In genomic region chr2:72029586-72030144, GRCm38 (mm10) we compare ENCODE assay signal across 23 mouse cellular contexts. TPM values are rescaled to one million over a fixed set of nuclear protein-coding genes. Genes with fewer than 3 reads are reported as not detected.
A peak's percentile ranks its signal among the peaks of the same experiment; 100 is the strongest.
DNase-seq lines count a peak whose midpoint lies in the region; ATAC-seq and TF ChIP-seq lines count a peak whose summit lies in the region.
"Had no signal": no experiment of that assay in that cellular context is flagged by ENCODE, and none has a peak within 500 bp of the region (broad histone marks: within the 10 kb centered on the region; RNA-seq: fewer than 3 reads in every experiment).

No protein-coding gene starts in this region.

- no peak for TF ChIP-seq CTCF in cerebellum, adult 2 months (IDR thresholded peaks at IDR 0.05; ENCODE audit: borderline replicate concordance, insufficient read depth, low read depth, low read length)

- peak overlapping the region; percentile 26 for H3K27ac ChIP-seq in cerebellum, adult 2 months (ENCODE audit: insufficient read depth, low read length)
- H3K27ac ChIP-seq: forebrain, embryonic 10.5 days; forebrain, embryonic 13.5 days; heart, embryonic 15.5 days; hindbrain, embryonic 10.5 days; hindbrain, embryonic 13.5 days; intestine, embryonic 15.5 days had no signal

- TF ChIP-seq POLR2A in cerebellum, adult 2 months (IDR thresholded peaks at IDR 0.05; ENCODE audit: borderline replicate concordance, insufficient read depth, low read length), result no peak

- WGBS in cerebellum, adult 2 months, result 37% methylated on average over 5 of the region's 5 CpGs

- peaks cover 34% of the 10 kb centered on the region for H3K4me1 ChIP-seq in cerebellum, adult 2 months (ENCODE audit: control insufficient read depth, insufficient read depth, low read length)
- H3K4me1 ChIP-seq: forebrain, embryonic 10.5 days; forebrain, embryonic 13.5 days; heart, embryonic 12.5 days; heart, embryonic 15.5 days; hindbrain, embryonic 10.5 days; hindbrain, embryonic 13.5 days had no signal

- no peak overlapping the region for H3K4me3 ChIP-seq in cerebellum, adult 2 months (replicated peaks; ENCODE audit: insufficient read depth, low read depth, low read length)
- H3K4me3 ChIP-seq: forebrain, embryonic 10.5 days; forebrain, embryonic 13.5 days; heart, embryonic 12.5 days; heart, embryonic 15.5 days; hindbrain, embryonic 10.5 days; hindbrain, embryonic 13.5 days; intestine, embryonic 15.5 days had no signal

- no peak for ATAC-seq in cerebellum, adult (ENCODE audit: insufficient number of reproducible peaks, low FRiP score, low TSS enrichment)
- ATAC-seq: CD4-positive, CD25-positive, alpha-beta regulatory T cell, adult 4 months; forebrain, embryonic 13.5 days; forebrain, embryonic 16.5 days; hindbrain, embryonic 16.5 days; intestine, embryonic 15.5 days had no signal

- peak; percentile 54 to 62 for DNase-seq in cerebellum, adult 18-20 months
- peak; percentile 64 to 65 for DNase-seq in cerebellum, adult 2 months
- peak; percentile 71 for DNase-seq in cerebellum, adult 9-10 months
- no peak for DNase-seq in embryo, embryonic 10 days (ENCODE audit: low spot score)
- no peak for DNase-seq in thymus, adult 18-20 months
- DNase-seq: adrenal gland, adult 2 months; adrenal gland, postnatal 14 days; gastrocnemius, postnatal 10 days; gastrocnemius, postnatal 36 days; heart, postnatal 10 days; heart, postnatal 36 days; kidney, adult 11 months had no signal

- no peaks in the 10 kb centered on the region for H3K27me3 ChIP-seq in cerebellum, adult 2 months (ENCODE audit: control insufficient read depth, insufficient read depth, low read length)
- H3K27me3 ChIP-seq: forebrain, embryonic 13.5 days; heart, embryonic 12.5 days; heart, embryonic 15.5 days; hindbrain, embryonic 13.5 days; intestine, embryonic 15.5 days had no signal

RNA-seq across cellular contexts. Expression of gene Rapgef4, which starts 48.6 kb away (rescaled TPM):
- 192 and 200 TPM in 2 replicates for polyA plus RNA-seq in cerebellum, adult 2 months (2012; rRNA removed)

Comparison
In these comparisons a context has a peak if more than half of its experiments do, and no peak if none do; other contexts are left out.
1. DNase-seq: peak in cerebellum, adult 18-20 months (2 of 2), cerebellum, adult 2 months (2 of 2) and cerebellum, adult 9-10 months (single experiment); none in embryo, embryonic 10 days (single experiment) and thymus, adult 18-20 months (0 of 2).